Mouse (Mus musculus): ENCODE data around the gene Tcf3. TPM values are rescaled to one million over a fixed set of nuclear protein-coding genes. Genes with fewer than 3 reads are reported as not detected.

The Tcf3 gene
- polyA plus RNA-seq, 1 experiment from 2014 or later = 54.0 TPM

- H3K27me3 ChIP-seq (ENCODE audit: control insufficient read depth, insufficient read depth, low read length) = no peaks in the 10 kb centered on the region
- H3K4me3 ChIP-seq (ENCODE audit: control insufficient read depth in 1 of 2, insufficient read depth in 1 of 2, low read depth in 1 of 2, low read length in 2 of 2) = no peak overlapping the region
- H3K27ac ChIP-seq (replicated peaks in 1 of 2; ENCODE audit: control insufficient read depth in 1 of 2, insufficient read depth in 1 of 2, low read depth in 2 of 2, low read length in 2 of 2) = no peak overlapping the region
- H3K4me2 ChIP-seq (ENCODE audit: low read length) = no peak overlapping the region
- peaks cover 14 to 26% of the 10 kb centered on the region in 2 experiments for H3K4me1 ChIP-seq (ENCODE audit: control insufficient read depth in 2 of 2, insufficient read depth in 2 of 2, low read length in 2 of 2)
- no peak for ATAC-seq (ENCODE audit: insufficient number of reproducible peaks, insufficient read depth, low FRiP score, low read depth)
- 47% methylated on average over 4 of the region's 4 CpGs for WGBS
- H3K36me3 ChIP-seq (ENCODE audit: control insufficient read depth, insufficient read depth, low read length) = peaks cover 58% of the 10 kb centered on the region
- H3K9me3 ChIP-seq (ENCODE audit: control insufficient read depth, low read length) = no peaks in the 10 kb centered on the region
- H3K9ac ChIP-seq (ENCODE audit: low read length) = peak overlapping the region; percentile 96; the same call in 1 of the 2 replicates
These were observed 25.5 kb downstream of the Tcf3 start for GRCm38 (mm10) chr10:80407924-80408323.

- Histone ChIP-seq H3K36me3 (ENCODE audit: control insufficient read depth, insufficient read depth, low read length) (peaks cover 58% of the 10 kb centered on the region), H3K4me3 (ENCODE audit: control insufficient read depth in 1 of 2, insufficient read depth in 1 of 2, low read depth in 1 of 2, low read length in 2 of 2) (peak within 1 kb of the TSS; percentile 89 to 93), H3K4me1 (ENCODE audit: control insufficient read depth in 2 of 2, insufficient read depth in 2 of 2, low read length in 2 of 2) (peaks cover 14 to 26% of the 10 kb centered on the region in 2 experiments), H3K4me2 (ENCODE audit: low read length) (peak within 1 kb of the TSS; percentile 94), H3K9me3 (ENCODE audit: control insufficient read depth, low read length) (no peaks in the 10 kb centered on the region), H3K27me3 (ENCODE audit: control insufficient read depth, insufficient read depth, low read length) (no peaks in the 10 kb centered on the region), H3K27ac (replicated peaks in 1 of 2; ENCODE audit: control insufficient read depth in 1 of 2, insufficient read depth in 1 of 2, low read depth in 2 of 2, low read length in 2 of 2) (peak within 1 kb of the TSS; percentile 76 to 85), H3K9ac (ENCODE audit: low read length) (peak within 1 kb of the TSS; percentile 96)
- 1% methylated on average over 27 of the region's 27 CpGs for WGBS
- ATAC-seq (ENCODE audit: insufficient number of reproducible peaks, insufficient read depth, low FRiP score, low read depth) = peak; percentile 62
These were observed 26.6 kb downstream of the Tcf3 start, which contains the start of gene Uqcr11 for GRCm38 (mm10) chr10:80406684-80407501. Uqcr11 (minus strand) TSS chr10:80406830.

GRCm38 (mm10) chr10:80405481-80406173 lies 27.8 kb downstream of the Tcf3 start:
- no peaks in the 10 kb centered on the region for H3K9me3 ChIP-seq (ENCODE audit: control insufficient read depth, low read length)
- no peaks in the 10 kb centered on the region for H3K27me3 ChIP-seq (ENCODE audit: control insufficient read depth, insufficient read depth, low read length)
- H3K4me3 ChIP-seq (ENCODE audit: control insufficient read depth in 1 of 2, insufficient read depth in 1 of 2, low read depth in 1 of 2, low read length in 2 of 2) = peak overlapping the region; percentile 89 to 93
- peaks cover 57% of the 10 kb centered on the region for H3K36me3 ChIP-seq (ENCODE audit: control insufficient read depth, insufficient read depth, low read length)
- H3K27ac ChIP-seq (replicated peaks in 1 of 2; ENCODE audit: control insufficient read depth in 1 of 2, insufficient read depth in 1 of 2, low read depth in 2 of 2, low read length in 2 of 2) = peak overlapping the region in 1 of 2 experiments; percentile 85; a peak in 2 of 4 replicates
- H3K9ac ChIP-seq (ENCODE audit: low read length) = peak overlapping the region; percentile 96
- peaks cover 14 to 31% of the 10 kb centered on the region in 2 experiments for H3K4me1 ChIP-seq (ENCODE audit: control insufficient read depth in 2 of 2, insufficient read depth in 2 of 2, low read length in 2 of 2)
- no peak for ATAC-seq (ENCODE audit: insufficient number of reproducible peaks, insufficient read depth, low FRiP score, low read depth)
- H3K4me2 ChIP-seq (ENCODE audit: low read length) = peak overlapping the region; percentile 94
- WGBS = 49% methylated on average over 10 of the region's 10 CpGs

GRCm38 (mm10) chr10:80403044-80403692 lies 30.3 kb downstream of the Tcf3 start:
- no peaks in the 10 kb centered on the region for H3K27me3 ChIP-seq (ENCODE audit: control insufficient read depth, insufficient read depth, low read length)
- H3K4me3 ChIP-seq (ENCODE audit: control insufficient read depth in 1 of 2, insufficient read depth in 1 of 2, low read depth in 1 of 2, low read length in 2 of 2) = no peak overlapping the region
- H3K9ac ChIP-seq (ENCODE audit: low read length) = no peak overlapping the region
- no peaks in the 10 kb centered on the region for H3K9me3 ChIP-seq (ENCODE audit: control insufficient read depth, low read length)
- 81% methylated on average over 4 of the region's 4 CpGs for WGBS
- H3K27ac ChIP-seq (replicated peaks in 1 of 2; ENCODE audit: control insufficient read depth in 1 of 2, insufficient read depth in 1 of 2, low read depth in 2 of 2, low read length in 2 of 2) = no peak overlapping the region
- ATAC-seq (ENCODE audit: insufficient number of reproducible peaks, insufficient read depth, low FRiP score, low read depth) = no peak
- peaks cover 21 to 38% of the 10 kb centered on the region in 2 experiments for H3K4me1 ChIP-seq (ENCODE audit: control insufficient read depth in 2 of 2, insufficient read depth in 2 of 2, low read length in 2 of 2)
- peaks cover 36% of the 10 kb centered on the region for H3K36me3 ChIP-seq (ENCODE audit: control insufficient read depth, insufficient read depth, low read length)
- H3K4me2 ChIP-seq (ENCODE audit: low read length) = no peak overlapping the region

- H3K27ac ChIP-seq (replicated peaks in 1 of 2; ENCODE audit: control insufficient read depth in 1 of 2, insufficient read depth in 1 of 2, low read depth in 2 of 2, low read length in 2 of 2) = peak overlapping the region; percentile 72 to 76; a peak in 3 of 4 replicates
- H3K9ac ChIP-seq (ENCODE audit: low read length) = peak overlapping the region; percentile 68
- peak overlapping the region; percentile 67 for H3K4me2 ChIP-seq (ENCODE audit: low read length)
- peaks cover 40% of the 10 kb centered on the region for H3K36me3 ChIP-seq (ENCODE audit: control insufficient read depth, insufficient read depth, low read length)
- H3K27me3 ChIP-seq (ENCODE audit: control insufficient read depth, insufficient read depth, low read length) = no peaks in the 10 kb centered on the region
- 73% methylated on average over 4 of the region's 4 CpGs for WGBS
- H3K9me3 ChIP-seq (ENCODE audit: control insufficient read depth, low read length) = no peaks in the 10 kb centered on the region
- peaks cover 23 to 39% of the 10 kb centered on the region in 2 experiments for H3K4me1 ChIP-seq (ENCODE audit: control insufficient read depth in 2 of 2, insufficient read depth in 2 of 2, low read length in 2 of 2)
- no peak overlapping the region for H3K4me3 ChIP-seq (ENCODE audit: control insufficient read depth in 1 of 2, insufficient read depth in 1 of 2, low read depth in 1 of 2, low read length in 2 of 2)
- ATAC-seq (ENCODE audit: insufficient number of reproducible peaks, insufficient read depth, low FRiP score, low read depth) = no peak
These were observed 32.7 kb downstream of the Tcf3 start for GRCm38 (mm10) chr10:80400704-80401161.

GRCm38 (mm10) chr10:80399973-80400703 lies 33.3 kb downstream of the Tcf3 start:
- Histone ChIP-seq H3K27me3 (ENCODE audit: control insufficient read depth, insufficient read depth, low read length) (no peaks in the 10 kb centered on the region), H3K4me3 (ENCODE audit: control insufficient read depth in 1 of 2, insufficient read depth in 1 of 2, low read depth in 1 of 2, low read length in 2 of 2) (peak overlapping the region; percentile 43 to 55), H3K27ac (replicated peaks in 1 of 2; ENCODE audit: control insufficient read depth in 1 of 2, insufficient read depth in 1 of 2, low read depth in 2 of 2, low read length in 2 of 2) (peak overlapping the region; percentile 72 to 76), H3K9me3 (ENCODE audit: control insufficient read depth, low read length) (no peaks in the 10 kb centered on the region), H3K4me1 (ENCODE audit: control insufficient read depth in 2 of 2, insufficient read depth in 2 of 2, low read length in 2 of 2) (peaks cover 17 to 33% of the 10 kb centered on the region in 2 experiments), H3K4me2 (ENCODE audit: low read length) (peak overlapping the region; percentile 67), H3K36me3 (ENCODE audit: control insufficient read depth, insufficient read depth, low read length) (peaks cover 46% of the 10 kb centered on the region), H3K9ac (ENCODE audit: low read length) (peak overlapping the region; percentile 68)
- WGBS = 9% methylated on average over 17 of the region's 17 CpGs
- ATAC-seq (ENCODE audit: insufficient number of reproducible peaks, insufficient read depth, low FRiP score, low read depth) = no peak
